Mouse (Mus musculus) intestine, postnatal 0 days (tissue): Measurements from ENCODE around the gene Tln2. TPM values are rescaled to one million over a fixed set of nuclear protein-coding genes. Genes with fewer than 3 reads are reported as not detected.

ENCODE experiments used
- ATAC-seq: fragments of 200-750 bp; cut with Nextera tagmentation; 2 replicates; pipeline ENCODE4 v1.8.0; 2017; ENCODE audit warnings: mild to moderate bottlenecking, moderate TSS enrichment, moderate library complexity
- H3K27ac ChIP-seq: fragments of 300-500 bp; sonication (generic); 2 replicates; pipeline ENCODE4 v1.5.1; 2014; ENCODE audit warnings: mild to moderate bottlenecking, low read depth, low read length, moderate library complexity
- H3K27me3 ChIP-seq: fragments of 300-500 bp; sonication (generic); replicated peaks from 2 replicates; pipeline ENCODE4 v1.6.1; 2014; ENCODE audit warnings: low read length, mixed read lengths; ENCODE audit not compliant: control insufficient read depth, insufficient read depth
- H3K36me3 ChIP-seq: fragments of 300-500 bp; sonication (generic); 2 replicates; pipeline ENCODE4 v1.6.1; 2014; ENCODE audit warnings: mild to moderate bottlenecking, moderate library complexity; ENCODE audit not compliant: control insufficient read depth, insufficient read depth
- H3K4me1 ChIP-seq: fragments of 300-500 bp; sonication (generic); replicated peaks from 2 replicates; pipeline ENCODE4 v1.6.1; 2014; ENCODE audit warnings: antibody characterized with exemption, low read length, mixed read lengths; ENCODE audit not compliant: control insufficient read depth, insufficient read depth
- H3K4me2 ChIP-seq: fragments of 300-500 bp; sonication (generic); replicated peaks from 2 replicates; pipeline ENCODE4 v1.6.1; 2014; ENCODE audit warnings: low read depth, mild to moderate bottlenecking, moderate library complexity
- H3K4me3 ChIP-seq: fragments of 300-500 bp; sonication (generic); 2 replicates; pipeline ENCODE4 v1.5.1; 2014; ENCODE audit warnings: low read depth, low read length
- H3K9ac ChIP-seq: fragments of 300-500 bp; sonication (generic); 2 replicates; pipeline ENCODE4 v1.6.1; 2014; ENCODE audit warnings: mild to moderate bottlenecking, low read depth, low read length
- H3K9me3 ChIP-seq: fragments of 300-500 bp; sonication (generic); 2 replicates; pipeline ENCODE4 v1.6.1; 2016; ENCODE audit warnings: mixed run types; ENCODE audit not compliant: control insufficient read depth
- CTCF ChIP-seq: sonication (generic); IDR thresholded peaks from 2 replicates; pipeline ENCODE4 v1.5.1; 2016; ENCODE audit warnings: low read depth, mild to moderate bottlenecking, control low read depth, antibody characterized with exemption, moderate library complexity
- whole genome bisulfite sequencing: fragments of 180-500 bp; shearing (Covaris S2); extraction: QIAGEN DNeasy Blood & Tissue Kit; methylation state at CpG from one replicate; pipeline ENCODE4 v1.1.7; 2014; 5-methylcytosine and 5-hydroxymethylcytosine counted together
- polyA plus RNA-seq: library from polyadenylated mRNA; unstranded; fragments of >200 nt; fragmentation: Nextera tagmentation; extraction: Ambion mirVana; gene quantifications from 2 replicates; pipeline ENCODE4 v1.2.1, GENCODE M21; 2015

The Tln2 gene
- polyA plus RNA-seq, 1 experiment from 2014 or later, result 8.8 TPM

- Histone ChIP-seq H3K9me3 (no peaks in the 10 kb centered on the region), H3K27me3 (no peaks in the 10 kb centered on the region), H3K36me3 (0 out of 2 replicates have a peak, but pooled peaks cover 9% of the 10 kb centered on the region), H3K27ac (no peak overlapping the region), H3K4me1 (no peaks in the 10 kb centered on the region), H3K4me2 (no peak overlapping the region), H3K9ac (no peak overlapping the region), H3K4me3 (no peak overlapping the region)
- WGBS, result 96% methylated on average over 5 of the region's 5 CpGs
- no peak for ATAC-seq
- no peak for TF ChIP-seq CTCF
Measured at GRCm38 (mm10) chr9:67347184-67347583, 212.3 kb downstream of the Tln2 start.

- ATAC-seq, result no peak
- no peak overlapping the region for H3K4me2 ChIP-seq
- no peak overlapping the region for H3K4me3 ChIP-seq
- H3K9ac ChIP-seq, result no peak overlapping the region
- 0 out of 2 replicates have a peak, but pooled peaks cover 3% of the 10 kb centered on the region for H3K36me3 ChIP-seq
- no peak for TF ChIP-seq CTCF
- no peak overlapping the region for H3K27ac ChIP-seq
- H3K4me1 ChIP-seq, result no peaks in the 10 kb centered on the region
- 84% methylated on average over 3 of the region's 3 CpGs for WGBS
- no peaks in the 10 kb centered on the region for H3K9me3 ChIP-seq
- no peaks in the 10 kb centered on the region for H3K27me3 ChIP-seq
Measured at GRCm38 (mm10) chr9:67331281-67331680, 228.2 kb downstream of the Tln2 start.

- H3K27me3 ChIP-seq, result no peaks in the 10 kb centered on the region
- H3K4me2 ChIP-seq, result no peak overlapping the region
- no peak for ATAC-seq
- 80% methylated on average over 3 of the region's 3 CpGs for WGBS
- no peak overlapping the region for H3K27ac ChIP-seq
- H3K9me3 ChIP-seq, result no peaks in the 10 kb centered on the region
- no peak overlapping the region for H3K4me3 ChIP-seq
- no peaks in the 10 kb centered on the region for H3K4me1 ChIP-seq
- no peak overlapping the region for H3K9ac ChIP-seq
- H3K36me3 ChIP-seq, result no peaks in the 10 kb centered on the region
- TF ChIP-seq CTCF, result no peak
Measured at GRCm38 (mm10) chr9:67328451-67328850, 231.1 kb downstream of the Tln2 start.

- Histone ChIP-seq H3K9ac (no peak overlapping the region), H3K4me3 (no peak overlapping the region), H3K36me3 (no peaks in the 10 kb centered on the region), H3K27ac (no peak overlapping the region), H3K9me3 (no peaks in the 10 kb centered on the region), H3K4me2 (no peak overlapping the region), H3K4me1 (no peaks in the 10 kb centered on the region), H3K27me3 (no peaks in the 10 kb centered on the region)
- TF ChIP-seq CTCF, result no peak
- ATAC-seq, result no peak
- WGBS, result 90% methylated on average over 6 of the region's 6 CpGs
Measured at GRCm38 (mm10) chr9:67321886-67322285, 237.6 kb downstream of the Tln2 start.

- Histone ChIP-seq H3K4me3 (no peak overlapping the region), H3K36me3 (no peaks in the 10 kb centered on the region), H3K27ac (no peak overlapping the region), H3K9ac (no peak overlapping the region), H3K4me2 (no peak overlapping the region), H3K9me3 (no peaks in the 10 kb centered on the region), H3K27me3 (no peaks in the 10 kb centered on the region), H3K4me1 (no peaks in the 10 kb centered on the region)
- ATAC-seq, result no peak
- peak; percentile 73 for TF ChIP-seq CTCF
- 6% methylated on average over 3 of the region's 3 CpGs for WGBS
Measured at GRCm38 (mm10) chr9:67315356-67315755, 244.1 kb downstream of the Tln2 start.

- 91% methylated on average over 6 of the region's 6 CpGs for WGBS
- Histone ChIP-seq H3K4me1 (no peaks in the 10 kb centered on the region), H3K9me3 (no peaks in the 10 kb centered on the region), H3K4me3 (no peak overlapping the region), H3K27me3 (no peaks in the 10 kb centered on the region), H3K4me2 (no peak overlapping the region), H3K36me3 (peaks cover 8% of the 10 kb centered on the region; the same call in 1 of the 2 replicates), H3K27ac (no peak overlapping the region), H3K9ac (no peak overlapping the region)
- TF ChIP-seq CTCF, result no peak
- ATAC-seq, result no peak
Measured at GRCm38 (mm10) chr9:67304992-67305391, 254.5 kb downstream of the Tln2 start.

GRCm38 (mm10) chr9:67303986-67304385 lies 255.5 kb downstream of the Tln2 start:
- Histone ChIP-seq H3K9me3 (no peaks in the 10 kb centered on the region), H3K4me1 (no peaks in the 10 kb centered on the region), H3K4me3 (no peak overlapping the region), H3K9ac (no peak overlapping the region), H3K27me3 (no peaks in the 10 kb centered on the region), H3K36me3 (peaks cover 10% of the 10 kb centered on the region; the same call in 1 of the 2 replicates), H3K4me2 (no peak overlapping the region), H3K27ac (no peak overlapping the region)
- ATAC-seq, result no peak
- no peak for TF ChIP-seq CTCF
